ENCODE assay signal across 12 mouse cellular contexts in the genomic region with DNA sequence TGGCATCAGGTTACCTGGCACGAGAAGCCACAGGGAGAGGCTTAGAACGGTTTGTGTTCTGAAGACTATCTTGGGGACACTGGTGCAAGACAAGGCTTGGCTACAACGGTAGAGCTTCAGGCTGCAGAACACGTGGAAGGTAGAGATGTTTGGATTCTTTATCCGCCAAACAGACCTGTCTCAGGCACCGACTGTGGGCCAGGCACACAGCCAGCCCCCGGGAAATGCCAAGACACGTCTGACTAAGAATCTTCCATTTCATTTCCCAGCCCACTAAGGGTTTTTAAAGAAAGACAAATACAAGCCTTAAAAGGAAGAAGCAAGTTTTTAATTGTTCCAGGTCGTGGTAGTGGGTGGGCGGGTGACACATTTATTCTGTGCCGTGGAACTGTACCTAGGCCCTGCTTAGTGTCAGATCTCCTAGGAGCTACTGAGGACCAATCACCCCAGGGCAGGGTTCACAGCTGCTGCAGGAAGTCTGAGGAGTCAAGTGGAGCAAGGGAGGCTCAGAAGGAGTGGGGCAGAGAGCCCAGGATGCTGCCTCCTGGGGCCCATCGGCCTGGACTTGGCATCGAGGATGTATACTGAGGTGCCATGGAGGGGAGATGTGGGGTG. TPM values are rescaled to one million over a fixed set of nuclear protein-coding genes. Genes with fewer than 3 reads are reported as not detected.
DNase-seq lines count a peak whose midpoint lies in the region; ATAC-seq and TF ChIP-seq lines count a peak whose summit lies in the region.
"Had no signal": no experiment of that assay in that cellular context is flagged by ENCODE, and none has a peak within 500 bp of the region (broad histone marks: within the 10 kb centered on the region; RNA-seq: fewer than 3 reads in every experiment).

No protein-coding gene starts in this region.

- H3K4me3 ChIP-seq in cortical plate, adult 2 months (ENCODE audit: insufficient read depth, low read length), result no peak overlapping the region
- H3K4me3 ChIP-seq in thymus, adult 2 months (ENCODE audit: control insufficient read depth, insufficient read depth, low read length), result no peak overlapping the region
- no peak overlapping the region for H3K4me3 ChIP-seq in hindbrain, embryonic 13.5 days
- H3K4me3 ChIP-seq: liver, embryonic 15.5 days had no signal

- TF ChIP-seq CTCF in cortical plate, adult 2 months (IDR thresholded peaks at IDR 0.05; ENCODE audit: extremely low read depth, insufficient read depth, low read length), result no peak
- no peak for TF ChIP-seq CTCF in thymus, adult 2 months (IDR thresholded peaks at IDR 0.05; ENCODE audit: borderline replicate concordance, control insufficient read depth, extremely low read depth, insufficient read depth, low read length, poor library complexity)

- H3K9me3 ChIP-seq in hindbrain, embryonic 13.5 days, result no peaks in the 10 kb centered on the region
- H3K9me3 ChIP-seq: liver, embryonic 15.5 days had no signal

- H3K36me3 ChIP-seq in thymus, adult 2 months (ENCODE audit: control insufficient read depth, insufficient read depth, low read length), result no peaks in the 10 kb centered on the region
- peaks cover 76% of the 10 kb centered on the region for H3K36me3 ChIP-seq in hindbrain, embryonic 13.5 days
- H3K36me3 ChIP-seq: liver, embryonic 15.5 days had no signal

- H3K4me1 ChIP-seq in cortical plate, adult 2 months (ENCODE audit: control insufficient read depth, insufficient read depth, low read length), result peaks cover 4% of the 10 kb centered on the region
- H3K4me1 ChIP-seq in thymus, adult 2 months (replicated peaks; ENCODE audit: control insufficient read depth, insufficient read depth, low read length), result no peaks in the 10 kb centered on the region
- peaks cover 62% of the 10 kb centered on the region for H3K4me1 ChIP-seq in hindbrain, embryonic 13.5 days (replicated peaks)
- H3K4me1 ChIP-seq: liver, embryonic 15.5 days had no signal

- ATAC-seq in hindbrain, embryonic 13.5 days (ENCODE audit: low FRiP score), result no peak

- H3K27me3 ChIP-seq in thymus, adult 2 months (ENCODE audit: control insufficient read depth, insufficient read depth, low read length), result no peaks in the 10 kb centered on the region
- no peaks in the 10 kb centered on the region for H3K27me3 ChIP-seq in hindbrain, embryonic 13.5 days
- H3K27me3 ChIP-seq: liver, embryonic 15.5 days had no signal

- no peak for TF ChIP-seq POLR2A in cortical plate, adult 2 months (IDR thresholded peaks at IDR 0.05; ENCODE audit: extremely low read depth, insufficient read depth, low read length)
- no peak for TF ChIP-seq POLR2A in thymus, adult 2 months (IDR thresholded peaks at IDR 0.05; ENCODE audit: control insufficient read depth, extremely low read depth, insufficient read depth, low read length, poor library complexity)

- no peak overlapping the region for H3K9ac ChIP-seq in hindbrain, embryonic 13.5 days
- H3K9ac ChIP-seq: liver, embryonic 15.5 days had no signal

- H3K27ac ChIP-seq in cortical plate, adult 2 months (ENCODE audit: insufficient read depth, low read length), result peak overlapping the region; percentile 4
- H3K27ac ChIP-seq in thymus, adult 2 months (ENCODE audit: control insufficient read depth, insufficient read depth, low read length), result no peak overlapping the region
- no peak overlapping the region for H3K27ac ChIP-seq in hindbrain, embryonic 13.5 days
- H3K27ac ChIP-seq: liver, embryonic 15.5 days had no signal

- peak; percentile 57 to 64 for DNase-seq in frontal cortex, postnatal 36 days (ENCODE audit: low spot score in 2 of 2)
- no peak for DNase-seq in frontal cortex, postnatal 14 days (ENCODE audit: low spot score in 2 of 2)
- DNase-seq in NIH3T3 (ENCODE audit: low read depth), result peak; percentile 52
- peak; percentile 48 to 61 for DNase-seq in right cerebral cortex, postnatal 10 days (ENCODE audit: low spot score in 2 of 2)
- DNase-seq in thymus, adult 2 months, result no peak
- no peak for DNase-seq in neural tube, embryonic 10.5 days (ENCODE audit: extremely low spot score, low spot score)
- DNase-seq: gastrocnemius, postnatal 14 days; heart, postnatal 10 days; kidney, adult 11 months had no signal

- WGBS in thymus, adult 2 months, result 91% methylated on average over 13 of the region's 13 CpGs
- 88% methylated on average over 13 of the region's 13 CpGs for WGBS in hindbrain, embryonic 13.5 days

- no peak overlapping the region for H3K4me2 ChIP-seq in hindbrain, embryonic 13.5 days
- H3K4me2 ChIP-seq: liver, embryonic 15.5 days had no signal

RNA-seq across cellular contexts. Expression of gene Gdpd5, which starts 12.6 kb away (rescaled TPM):
- 31.0 and 33.8 TPM in 2 replicates for polyA plus RNA-seq in cortical plate, adult 2 months (2012; rRNA removed)
- polyA plus RNA-seq in thymus, adult 2 months (2012; rRNA removed), result 13.9 and 18.5 TPM in 2 replicates
- 53.2 and 55.3 TPM in 2 replicates for polyA plus RNA-seq in hindbrain, embryonic 13.5 days (2015; fragmentation: Nextera tagmentation; extraction: Ambion mirVana)

RNA-seq across cellular contexts. Expression of gene Serpinh1, which starts 40.8 kb away (rescaled TPM):
- polyA plus RNA-seq in cortical plate, adult 2 months (2012; rRNA removed), result 18.0 and 23.7 TPM in 2 replicates
- polyA plus RNA-seq in thymus, adult 2 months (2012; rRNA removed), result 53.3 and 66.1 TPM in 2 replicates
- 394 and 407 TPM in 2 replicates for polyA plus RNA-seq in hindbrain, embryonic 13.5 days (2015; fragmentation: Nextera tagmentation; extraction: Ambion mirVana)

Comparison
In these comparisons a context has a peak if more than half of its experiments do, and no peak if none do; other contexts are left out.
1. DNase-seq: peak in frontal cortex, postnatal 36 days (2 of 2), NIH3T3 (single experiment) and right cerebral cortex, postnatal 10 days (2 of 2); none in frontal cortex, postnatal 14 days (0 of 2), thymus, adult 2 months (single experiment) and neural tube, embryonic 10.5 days (single experiment).